Mouse (Mus musculus): ENCODE data around the gene Dgat2. TPM values are rescaled to one million over a fixed set of nuclear protein-coding genes. Genes with fewer than 3 reads are reported as not detected.

Gene Dgat2
- polyA plus RNA-seq, 1 experiment from 2014 or later = 139 TPM

GRCm38 (mm10) chr7:99144616-99145015 lies 37.9 kb downstream of the Dgat2 start:
- no peak for ATAC-seq (ENCODE audit: insufficient number of reproducible peaks, low FRiP score, low TSS enrichment, low read depth)
- H3K27ac ChIP-seq = no peak overlapping the region
- WGBS = 67% methylated on average over 11 of the region's 11 CpGs

GRCm38 (mm10) chr7:99143244-99143643 lies 39.3 kb downstream of the Dgat2 start:
- no peaks in the 10 kb centered on the region for H3K36me3 ChIP-seq
- no peak overlapping the region for H3K4me3 ChIP-seq
- no peaks in the 10 kb centered on the region for H3K9me3 ChIP-seq
- no peaks in the 10 kb centered on the region for H3K27me3 ChIP-seq
- H3K27ac ChIP-seq = no peak overlapping the region
- no peak overlapping the region for H3K4me2 ChIP-seq
- ATAC-seq (ENCODE audit: insufficient number of reproducible peaks, low FRiP score, low TSS enrichment, low read depth) = no peak
- 61% methylated on average over 3 of the region's 3 CpGs for WGBS
- H3K9ac ChIP-seq = no peak overlapping the region
- H3K4me1 ChIP-seq = peaks cover 22% of the 10 kb centered on the region

More at GRCm38 (mm10) chr7:99144616-99145015, 37.9 kb downstream of the Dgat2 start:
- H3K4me1 ChIP-seq = peaks cover 15% of the 10 kb centered on the region
- H3K9me3 ChIP-seq = no peaks in the 10 kb centered on the region
- no peak overlapping the region for H3K4me3 ChIP-seq
- H3K36me3 ChIP-seq = no peaks in the 10 kb centered on the region
- no peak overlapping the region for H3K9ac ChIP-seq
- H3K27me3 ChIP-seq = no peaks in the 10 kb centered on the region
- H3K4me2 ChIP-seq = no peak overlapping the region

- no peaks in the 10 kb centered on the region for H3K36me3 ChIP-seq
- peak overlapping the region; percentile 81 for H3K4me2 ChIP-seq
- peak overlapping the region; percentile 43; the same call in 1 of the 2 replicates for H3K27ac ChIP-seq
- H3K27me3 ChIP-seq = no peaks in the 10 kb centered on the region
- H3K4me1 ChIP-seq = peaks cover 22% of the 10 kb centered on the region
- H3K4me3 ChIP-seq = peak overlapping the region; percentile 99
- H3K9ac ChIP-seq = no peak overlapping the region
- ATAC-seq (ENCODE audit: insufficient number of reproducible peaks, low FRiP score, low TSS enrichment, low read depth) = no peak
- 26% methylated on average over 12 of the region's 12 CpGs for WGBS
- no peaks in the 10 kb centered on the region for H3K9me3 ChIP-seq
These were observed 40.5 kb downstream of the Dgat2 start for GRCm38 (mm10) chr7:99141919-99142606.

GRCm38 (mm10) chr7:99140984-99141918 lies 41.3 kb downstream of the Dgat2 start, which contains the start of gene Uvrag:
Gene Uvrag, minus strand, starts transcription at chr7:99141141.
- H3K9ac ChIP-seq = peak within 1 kb of the TSS; percentile 87
- peak within 1 kb of the TSS; percentile 81 for H3K4me2 ChIP-seq
- peaks cover 22% of the 10 kb centered on the region for H3K4me1 ChIP-seq
- H3K27me3 ChIP-seq = no peaks in the 10 kb centered on the region
- peak within 1 kb of the TSS; percentile 99 for H3K4me3 ChIP-seq
- under 1% methylated on average over 51 of the region's 51 CpGs for WGBS
- H3K9me3 ChIP-seq = no peaks in the 10 kb centered on the region
- ATAC-seq (ENCODE audit: insufficient number of reproducible peaks, low FRiP score, low TSS enrichment, low read depth) = peak; percentile 98
- H3K36me3 ChIP-seq = no peaks in the 10 kb centered on the region
- H3K27ac ChIP-seq = peak within 1 kb of the TSS; percentile 89

DNA sequence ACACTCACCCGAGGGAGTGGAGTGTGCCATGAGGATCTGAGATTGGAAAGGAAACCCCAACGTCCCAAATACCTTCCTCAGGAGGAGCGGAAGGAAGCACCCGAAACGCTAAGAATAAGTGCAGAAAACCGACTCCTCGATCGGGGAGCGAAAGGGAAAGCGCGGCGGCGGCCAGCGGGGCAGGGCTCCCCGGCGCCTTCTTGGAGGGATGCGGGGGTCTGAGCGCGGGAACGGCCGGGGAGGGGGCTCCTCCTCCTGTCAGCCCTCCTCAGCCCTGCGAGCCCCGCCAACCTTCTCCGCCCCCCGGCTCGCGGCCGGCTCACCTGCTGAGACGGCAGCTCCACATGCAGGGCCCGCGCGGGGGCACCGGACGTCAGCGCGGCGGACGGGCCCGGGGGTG lies 42.0 kb downstream of the Dgat2 start:
- peak overlapping the region; percentile 87 for H3K9ac ChIP-seq
- 0 out of 2 replicates have a peak, but pooled peaks have one; percentile 0 for ATAC-seq (ENCODE audit: insufficient number of reproducible peaks, low FRiP score, low TSS enrichment, low read depth)
- H3K4me2 ChIP-seq = peak overlapping the region; percentile 81
- WGBS = 0% methylated on average over 18 of the region's 39 CpGs
- H3K27me3 ChIP-seq = no peaks in the 10 kb centered on the region
- H3K4me3 ChIP-seq = peak overlapping the region; percentile 99
- no peaks in the 10 kb centered on the region for H3K36me3 ChIP-seq
- H3K9me3 ChIP-seq = no peaks in the 10 kb centered on the region
- peaks cover 20% of the 10 kb centered on the region for H3K4me1 ChIP-seq
- H3K27ac ChIP-seq = peak overlapping the region; percentile 89

DNA sequence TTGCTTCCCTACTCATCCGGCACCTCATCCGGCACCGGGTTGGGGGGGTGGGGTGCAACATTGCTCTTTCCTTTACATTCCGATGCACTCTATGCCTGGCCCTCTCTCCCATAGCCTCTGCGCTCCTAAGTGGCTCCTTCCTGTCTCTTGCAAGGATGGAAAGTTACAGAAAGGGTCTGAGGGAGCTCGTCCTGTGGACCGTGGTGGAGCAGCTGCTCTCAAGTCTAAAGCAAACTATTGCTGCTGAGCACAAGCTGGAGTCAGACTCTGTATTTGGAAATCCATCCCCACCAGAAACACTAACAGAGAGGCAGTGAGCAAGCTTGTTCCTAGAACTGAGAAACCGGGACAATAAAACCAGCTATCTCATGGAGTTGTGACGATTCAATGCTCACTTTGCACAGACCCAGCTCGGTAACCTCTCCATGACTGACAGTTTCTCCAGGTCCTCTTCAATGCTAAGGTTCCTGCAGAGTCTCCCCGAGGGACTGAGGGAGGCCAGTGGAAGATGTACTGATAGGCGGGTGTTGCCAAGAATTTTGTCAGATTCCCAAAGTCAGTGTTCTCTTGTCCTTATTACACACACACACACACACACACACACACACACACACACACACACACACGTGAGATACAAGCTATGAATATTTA lies 42.6 kb downstream of the Dgat2 start:
- Histone ChIP-seq H3K27me3 (no peaks in the 10 kb centered on the region), H3K27ac (peak overlapping the region; percentile 89), H3K9ac (peak overlapping the region; percentile 87), H3K9me3 (no peaks in the 10 kb centered on the region), H3K4me2 (peak overlapping the region; percentile 81), H3K4me3 (peak overlapping the region; percentile 99), H3K36me3 (no peaks in the 10 kb centered on the region), H3K4me1 (peaks cover 16% of the 10 kb centered on the region)
- no peak for ATAC-seq (ENCODE audit: insufficient number of reproducible peaks, low FRiP score, low TSS enrichment, low read depth)
- 1% methylated on average over 13 of the region's 13 CpGs for WGBS

- ATAC-seq (ENCODE audit: insufficient number of reproducible peaks, low FRiP score, low TSS enrichment, low read depth) = no peak
- H3K4me1 ChIP-seq = peaks cover 19% of the 10 kb centered on the region
- no peaks in the 10 kb centered on the region for H3K36me3 ChIP-seq
- no peak overlapping the region for H3K9ac ChIP-seq
- 99% methylated on average over 4 of the region's 4 CpGs for WGBS
- no peaks in the 10 kb centered on the region for H3K27me3 ChIP-seq
- no peak overlapping the region for H3K27ac ChIP-seq
- H3K4me3 ChIP-seq = no peak overlapping the region
- no peak overlapping the region for H3K4me2 ChIP-seq
- no peaks in the 10 kb centered on the region for H3K9me3 ChIP-seq
These were observed 45.0 kb downstream of the Dgat2 start for GRCm38 (mm10) chr7:99137541-99137940.

DNA sequence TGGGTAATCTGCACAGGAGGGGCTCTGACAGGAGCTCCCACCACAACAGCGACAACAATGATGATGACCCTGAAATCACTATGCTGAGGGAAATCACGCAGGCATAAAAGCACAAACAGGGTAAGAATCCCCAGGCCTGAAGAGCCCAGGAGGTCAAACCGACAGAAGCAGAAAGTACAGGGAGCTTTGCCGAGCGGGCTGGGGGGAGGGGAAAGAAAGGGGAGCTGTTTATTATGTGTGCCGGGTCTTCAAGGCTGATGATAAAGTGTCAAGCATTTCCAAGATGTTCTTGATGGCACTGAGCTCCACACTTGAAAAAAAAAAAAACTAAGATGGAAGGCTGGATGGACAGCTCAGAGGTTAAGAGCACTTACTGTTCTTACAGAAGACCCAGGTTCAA lies 45.7 kb downstream of the Dgat2 start:
- Histone ChIP-seq H3K9me3 (no peaks in the 10 kb centered on the region), H3K4me3 (no peak overlapping the region), H3K36me3 (no peaks in the 10 kb centered on the region), H3K4me1 (peaks cover 16% of the 10 kb centered on the region), H3K4me2 (no peak overlapping the region), H3K9ac (no peak overlapping the region), H3K27me3 (no peaks in the 10 kb centered on the region), H3K27ac (no peak overlapping the region)
- WGBS = 53% methylated on average over 6 of the region's 6 CpGs
- ATAC-seq (ENCODE audit: insufficient number of reproducible peaks, low FRiP score, low TSS enrichment, low read depth) = no peak

DNA sequence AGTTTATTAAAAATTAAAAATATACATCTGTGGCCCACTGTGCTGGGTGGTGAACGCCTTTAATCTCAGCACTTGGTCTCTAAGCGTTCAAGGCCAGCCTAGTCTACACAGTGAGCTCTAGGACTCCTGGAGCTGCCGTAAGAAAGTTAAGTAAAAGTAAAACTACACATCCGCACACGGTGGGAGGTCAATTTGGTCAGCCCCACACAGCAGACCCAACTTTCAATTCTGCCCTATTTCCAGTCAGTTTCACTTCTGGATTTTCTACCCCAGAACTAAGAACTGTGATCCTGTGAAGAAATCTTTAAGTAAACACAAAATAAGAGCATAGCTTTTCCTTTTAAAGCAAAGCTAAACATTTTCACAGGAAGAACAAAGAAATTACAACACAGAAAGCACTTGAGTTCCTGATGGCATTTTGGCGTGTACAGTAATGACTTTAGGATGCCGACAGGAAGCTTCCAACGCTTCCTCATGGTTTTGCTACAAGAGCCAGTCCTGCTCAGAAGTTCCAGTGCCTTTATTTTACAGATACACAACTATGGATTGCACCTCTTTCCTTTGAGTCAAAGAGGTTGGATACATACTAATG lies 48.6 kb downstream of the Dgat2 start:
- ATAC-seq (ENCODE audit: insufficient number of reproducible peaks, low FRiP score, low TSS enrichment, low read depth) = no peak
- H3K36me3 ChIP-seq = 0 out of 2 replicates have a peak, but pooled peaks cover 3% of the 10 kb centered on the region
- no peaks in the 10 kb centered on the region for H3K9me3 ChIP-seq
- H3K27ac ChIP-seq = peak overlapping the region; percentile 33; the same call in 1 of the 2 replicates
- no peaks in the 10 kb centered on the region for H3K27me3 ChIP-seq
- H3K4me3 ChIP-seq = no peak overlapping the region
- WGBS = 82% methylated on average over 8 of the region's 8 CpGs
- no peak overlapping the region for H3K9ac ChIP-seq
- peaks cover 7% of the 10 kb centered on the region; the same call in 1 of the 2 replicates for H3K4me1 ChIP-seq
- H3K4me2 ChIP-seq = no peak overlapping the region

DNA sequence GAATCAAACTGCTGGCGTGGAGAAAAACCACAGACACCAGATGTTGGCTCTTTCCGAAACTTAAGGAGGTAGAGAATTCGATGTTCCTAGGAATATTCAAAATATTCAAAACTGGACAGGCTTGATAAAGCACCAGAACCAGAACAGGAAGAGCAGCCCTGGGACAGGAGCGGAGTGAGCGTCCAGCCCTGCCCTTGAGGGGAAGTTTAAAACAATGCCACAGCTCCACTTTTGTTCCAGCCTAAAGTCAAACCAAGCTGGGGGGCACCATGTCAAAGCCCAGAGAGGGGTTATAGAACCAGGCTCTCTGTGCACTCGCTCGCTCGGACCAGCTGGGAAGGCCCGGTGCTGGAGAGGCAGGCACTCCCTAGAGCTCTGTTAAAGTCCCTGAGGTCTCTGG lies 49.9 kb downstream of the Dgat2 start:
- no peak for ATAC-seq (ENCODE audit: insufficient number of reproducible peaks, low FRiP score, low TSS enrichment, low read depth)
- 0 out of 2 replicates have a peak, but pooled peaks cover 3% of the 10 kb centered on the region for H3K36me3 ChIP-seq
- no peak overlapping the region for H3K9ac ChIP-seq
- no peaks in the 10 kb centered on the region for H3K27me3 ChIP-seq
- H3K4me1 ChIP-seq = peaks cover 20% of the 10 kb centered on the region
- no peak overlapping the region for H3K4me3 ChIP-seq
- H3K9me3 ChIP-seq = no peaks in the 10 kb centered on the region
- H3K27ac ChIP-seq = peak overlapping the region; percentile 54; the same call in 1 of the 2 replicates
- H3K4me2 ChIP-seq = no peak overlapping the region
- 75% methylated on average over 9 of the region's 9 CpGs for WGBS

DNA sequence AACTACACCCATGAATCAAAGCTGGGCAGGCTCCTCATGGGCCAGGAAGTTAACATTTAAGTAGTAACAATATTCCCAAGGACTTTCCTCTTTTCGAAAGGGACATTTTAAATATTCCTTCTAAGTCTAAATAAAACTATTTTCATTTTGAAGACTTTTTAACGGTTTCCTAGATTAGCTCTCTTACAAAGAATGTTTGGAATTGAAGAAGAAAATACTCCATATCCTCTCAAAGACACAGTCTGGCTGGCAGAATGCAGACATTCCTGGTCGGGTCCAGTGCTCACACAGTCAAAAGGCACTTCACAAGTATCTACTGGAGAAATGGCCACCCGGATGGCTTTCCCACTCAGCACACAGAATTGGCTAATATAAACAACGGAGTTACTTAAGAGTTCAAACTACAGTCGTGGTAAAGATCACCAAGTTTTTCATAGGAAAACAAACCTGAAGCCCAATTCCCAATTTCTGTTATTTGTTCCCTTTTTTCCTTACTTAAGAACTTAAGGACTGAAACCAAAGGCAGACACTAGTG lies 50.6 kb downstream of the Dgat2 start:
- Histone ChIP-seq H3K4me1 (peaks cover 24% of the 10 kb centered on the region), H3K9me3 (no peaks in the 10 kb centered on the region), H3K27me3 (no peaks in the 10 kb centered on the region), H3K4me2 (no peak overlapping the region), H3K9ac (no peak overlapping the region), H3K4me3 (no peak overlapping the region), H3K36me3 (0 out of 2 replicates have a peak, but pooled peaks cover 3% of the 10 kb centered on the region), H3K27ac (peak overlapping the region; percentile 51; the same call in 1 of the 2 replicates)
- no peak for ATAC-seq (ENCODE audit: insufficient number of reproducible peaks, low FRiP score, low TSS enrichment, low read depth)
- 53% methylated on average over 6 of the region's 6 CpGs for WGBS
